Comparison of ENCODE assay signal across 7 mouse cellular contexts in the genomic region with DNA sequence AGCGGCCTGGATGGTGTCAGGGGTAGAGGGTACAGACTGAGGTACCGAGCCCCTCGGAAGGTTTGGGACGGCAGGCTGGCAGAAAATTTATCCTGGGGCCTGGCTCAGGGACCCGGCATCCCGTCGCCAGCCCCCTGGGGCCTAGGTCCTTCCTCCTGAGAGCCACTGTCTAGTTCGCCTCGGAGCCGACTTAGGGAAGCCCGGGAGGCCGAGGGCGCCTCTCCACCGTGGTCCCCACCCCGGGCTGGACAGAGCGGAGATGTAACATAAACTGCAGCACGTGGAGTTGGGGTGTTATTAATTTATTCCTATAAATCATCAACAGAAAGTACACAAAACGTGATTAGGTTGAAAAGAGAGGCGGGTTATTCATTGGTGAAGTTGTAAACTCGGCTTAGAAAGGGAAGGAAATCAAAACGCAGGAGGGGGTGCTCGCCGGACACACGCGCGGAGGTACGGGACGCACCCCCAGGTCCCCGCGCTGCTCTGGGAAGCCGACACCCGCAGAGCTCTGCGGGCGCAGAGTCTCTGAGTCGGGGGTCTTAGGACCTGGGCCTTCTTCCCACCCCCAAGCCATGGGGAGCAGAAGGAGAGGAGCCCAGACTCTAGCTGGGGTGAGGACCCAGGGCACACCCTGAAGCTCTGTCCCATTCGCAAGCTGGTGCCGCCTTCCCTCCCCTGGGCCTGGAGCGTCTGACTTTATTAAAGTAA. TPM values are rescaled to one million over a fixed set of nuclear protein-coding genes. Genes with fewer than 3 reads are reported as not detected.
DNase-seq lines count a peak whose midpoint lies in the region; ATAC-seq lines count a peak whose summit lies in the region.

No protein-coding gene starts in this region.

- H3K9me3 ChIP-seq in midbrain, embryonic 11.5 days (ENCODE audit: control insufficient read depth, low read length): no peaks in the 10 kb centered on the region
- no peaks in the 10 kb centered on the region for H3K9me3 ChIP-seq in midbrain, embryonic 13.5 days
- no peaks in the 10 kb centered on the region for H3K9me3 ChIP-seq in heart, embryonic 14.5 days (ENCODE audit: control insufficient read depth, low read length)
- no peaks in the 10 kb centered on the region for H3K9me3 ChIP-seq in stomach, embryonic 16.5 days (replicated peaks; ENCODE audit: control insufficient read depth, low read length)

- peak; percentile 95 for DNase-seq in midbrain, embryonic 11.5 days (ENCODE audit: low spot score, missing footprints)
- peak; percentile 61 to 78 for DNase-seq in kidney, postnatal 4 days
- DNase-seq in gastrocnemius, adult 18-20 months (ENCODE audit: low spot score): no peak
- no peak for DNase-seq in layer of hippocampus, adult 9-10 months (ENCODE audit: low spot score)

- under 1% methylated on average over 38 of the region's 38 CpGs for WGBS in midbrain, embryonic 11.5 days
- WGBS in midbrain, embryonic 13.5 days: under 1% methylated on average over 38 of the region's 38 CpGs
- 1% methylated on average over 38 of the region's 38 CpGs for WGBS in heart, embryonic 14.5 days
- 2% methylated on average over 38 of the region's 38 CpGs for WGBS in stomach, embryonic 16.5 days

- peaks cover 87% of the 10 kb centered on the region for H3K27me3 ChIP-seq in midbrain, embryonic 11.5 days (ENCODE audit: control insufficient read depth, insufficient read depth, low read length)
- H3K27me3 ChIP-seq in midbrain, embryonic 13.5 days: peaks cover 95% of the 10 kb centered on the region
- peaks cover 83% of the 10 kb centered on the region for H3K27me3 ChIP-seq in heart, embryonic 14.5 days (ENCODE audit: control insufficient read depth, insufficient read depth, low read length)
- H3K27me3 ChIP-seq in stomach, embryonic 16.5 days (ENCODE audit: control insufficient read depth, insufficient read depth, low read length): peaks cover 30% of the 10 kb centered on the region

- H3K4me3 ChIP-seq in midbrain, embryonic 11.5 days (ENCODE audit: low read depth, low read length): no peak overlapping the region
- no peak overlapping the region for H3K4me3 ChIP-seq in midbrain, embryonic 13.5 days (replicated peaks)
- H3K4me3 ChIP-seq in heart, embryonic 14.5 days (ENCODE audit: control insufficient read depth in 1 of 2, insufficient read depth in 1 of 2, low read depth in 1 of 2, low read length in 2 of 2): no peak overlapping the region; a peak in 1 of 4 replicates
- H3K4me3 ChIP-seq in stomach, embryonic 16.5 days (replicated peaks; ENCODE audit: low read length): peak overlapping the region; percentile 43

- ATAC-seq in midbrain, embryonic 11.5 days (ENCODE audit: low FRiP score): no peak
- no peak for ATAC-seq in midbrain, embryonic 13.5 days
- ATAC-seq in heart, embryonic 14.5 days (ENCODE audit: insufficient number of reproducible peaks, insufficient read depth, low FRiP score, low read depth): no peak
- ATAC-seq in stomach, embryonic 16.5 days (ENCODE audit: insufficient read depth, low FRiP score): peak; percentile 21; the same call in 1 of the 2 replicates

- H3K4me1 ChIP-seq in midbrain, embryonic 11.5 days (ENCODE audit: control insufficient read depth, insufficient read depth, low read length): peaks cover 14% of the 10 kb centered on the region; the same call in 1 of the 2 replicates
- H3K4me1 ChIP-seq in midbrain, embryonic 13.5 days (replicated peaks): peaks cover 26% of the 10 kb centered on the region
- peaks cover 6 to 28% of the 10 kb centered on the region in 2 experiments; a peak in 3 of 4 replicates for H3K4me1 ChIP-seq in heart, embryonic 14.5 days (ENCODE audit: control insufficient read depth in 2 of 2, insufficient read depth in 2 of 2, low read length in 2 of 2)
- no peaks in the 10 kb centered on the region for H3K4me1 ChIP-seq in stomach, embryonic 16.5 days (ENCODE audit: control insufficient read depth, insufficient read depth, low read length)

- H3K9ac ChIP-seq in midbrain, embryonic 11.5 days (ENCODE audit: low read length): no peak overlapping the region
- no peak overlapping the region for H3K9ac ChIP-seq in midbrain, embryonic 13.5 days (replicated peaks)
- no peak overlapping the region for H3K9ac ChIP-seq in heart, embryonic 14.5 days (ENCODE audit: low read length)
- H3K9ac ChIP-seq in stomach, embryonic 16.5 days (ENCODE audit: low read length): peak overlapping the region; percentile 72

- no peak overlapping the region for H3K27ac ChIP-seq in midbrain, embryonic 11.5 days (ENCODE audit: low read depth, low read length)
- no peak overlapping the region for H3K27ac ChIP-seq in midbrain, embryonic 13.5 days
- no peak overlapping the region for H3K27ac ChIP-seq in heart, embryonic 14.5 days (replicated peaks in 1 of 2; ENCODE audit: control insufficient read depth in 1 of 2, insufficient read depth in 1 of 2, low read depth in 2 of 2, low read length in 2 of 2)
- H3K27ac ChIP-seq in stomach, embryonic 16.5 days (ENCODE audit: low read length): peak overlapping the region; percentile 87

- H3K36me3 ChIP-seq in midbrain, embryonic 11.5 days (ENCODE audit: control insufficient read depth, insufficient read depth, low read length): no peaks in the 10 kb centered on the region
- H3K36me3 ChIP-seq in midbrain, embryonic 13.5 days: no peaks in the 10 kb centered on the region
- H3K36me3 ChIP-seq in heart, embryonic 14.5 days (ENCODE audit: control insufficient read depth, insufficient read depth, low read length): no peaks in the 10 kb centered on the region
- no peaks in the 10 kb centered on the region for H3K36me3 ChIP-seq in stomach, embryonic 16.5 days (ENCODE audit: control insufficient read depth, insufficient read depth, low read length)

- H3K4me2 ChIP-seq in midbrain, embryonic 11.5 days: no peak overlapping the region
- H3K4me2 ChIP-seq in midbrain, embryonic 13.5 days (replicated peaks): no peak overlapping the region
- peak overlapping the region; percentile 43 for H3K4me2 ChIP-seq in heart, embryonic 14.5 days (ENCODE audit: low read length)
- peak overlapping the region; percentile 53 for H3K4me2 ChIP-seq in stomach, embryonic 16.5 days (ENCODE audit: low read depth, low read length)

RNA-seq across cellular contexts. Expression of gene Hnf1b, which starts 2.8 kb away (rescaled TPM):
- polyA plus RNA-seq in midbrain, embryonic 11.5 days (2014; fragmentation: Nextera tagmentation; extraction: Ambion mirVana): not detected in 2 replicates
- 0.10 TPM in 1 of 2 replicates, not detected in the other for polyA plus RNA-seq in midbrain, embryonic 13.5 days (2015; fragmentation: Nextera tagmentation; extraction: Ambion mirVana)
- 0.11 TPM in 1 of 2 replicates, not detected in the other for polyA plus RNA-seq in heart, embryonic 14.5 days (2014; fragmentation: Nextera tagmentation; extraction: Ambion mirVana)
- 5.6 and 6.9 TPM in 2 replicates for polyA plus RNA-seq in stomach, embryonic 16.5 days (2015; fragmentation: Nextera tagmentation; extraction: Ambion mirVana)
- total RNA-seq in gastrocnemius, adult 18-20 months (2021): not detected

Comparison
In these comparisons a context has a peak if more than half of its experiments do, and no peak if none do; other contexts are left out.
1. DNase-seq: peak in midbrain, embryonic 11.5 days (single experiment) and kidney, postnatal 4 days (2 of 2); none in gastrocnemius, adult 18-20 months (single experiment) and layer of hippocampus, adult 9-10 months (single experiment).
2. H3K4me2 ChIP-seq: peak in heart, embryonic 14.5 days (single experiment) and stomach, embryonic 16.5 days (single experiment); none in midbrain, embryonic 11.5 days (single experiment) and midbrain, embryonic 13.5 days (single experiment).